Mouse (Mus musculus) liver, adult (tissue): ENCODE measurements around the gene Myo9b.

Experiments used
- GATA4 ChIP-seq: IDR thresholded peaks from 2 replicates; pipeline ENCODE4 v1.6.1; 2014; ENCODE audit warnings: mild to moderate bottlenecking, low read length; ENCODE audit not compliant: insufficient replicate concordance

Myo9b gene

DNA sequence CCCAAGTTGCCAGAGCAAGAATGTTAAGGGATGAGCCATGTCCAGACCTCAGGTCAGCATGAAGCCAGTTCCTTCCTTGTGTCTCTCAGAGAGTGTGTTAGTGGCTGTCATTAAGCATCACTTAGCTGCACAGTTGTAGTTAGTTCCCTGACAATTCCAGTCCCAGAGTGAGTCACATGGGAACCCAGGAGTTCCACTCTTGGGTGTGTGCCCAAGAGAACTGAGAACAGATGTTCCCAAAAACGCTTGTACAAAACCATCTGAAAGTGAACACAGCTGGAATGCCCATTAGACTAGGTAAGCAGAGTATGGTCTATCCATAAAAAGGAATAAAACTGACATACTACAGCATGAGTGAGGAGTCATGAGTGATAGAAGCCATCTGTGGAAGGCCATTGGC lies 74.1 kb downstream of the Myo9b start:
- no peak for TF ChIP-seq GATA4

- no peak for TF ChIP-seq GATA4
Measured at GRCm38 (mm10) chr8:71351117-71351516, 78.6 kb downstream of the Myo9b start.

DNA sequence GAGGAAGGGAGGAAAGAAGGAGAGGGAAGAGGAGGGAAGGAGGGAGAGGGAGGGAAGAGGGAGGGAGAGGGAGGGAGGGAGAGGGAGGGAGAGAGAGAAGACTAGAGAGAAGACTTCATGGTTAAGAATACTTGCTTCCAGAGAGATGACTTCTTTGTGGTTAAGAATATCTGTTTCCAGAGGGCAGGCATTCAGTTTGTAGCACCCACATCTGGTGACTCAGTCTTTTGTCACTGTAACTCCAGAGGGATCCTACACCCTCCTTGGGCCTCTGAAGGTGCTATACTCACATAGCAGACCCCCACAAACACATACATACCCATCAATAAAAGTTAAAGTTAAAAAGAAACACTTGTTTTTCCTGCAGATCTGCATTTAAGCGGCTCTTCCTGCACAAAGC lies 79.0 kb downstream of the Myo9b start:
- no peak for TF ChIP-seq GATA4

DNA sequence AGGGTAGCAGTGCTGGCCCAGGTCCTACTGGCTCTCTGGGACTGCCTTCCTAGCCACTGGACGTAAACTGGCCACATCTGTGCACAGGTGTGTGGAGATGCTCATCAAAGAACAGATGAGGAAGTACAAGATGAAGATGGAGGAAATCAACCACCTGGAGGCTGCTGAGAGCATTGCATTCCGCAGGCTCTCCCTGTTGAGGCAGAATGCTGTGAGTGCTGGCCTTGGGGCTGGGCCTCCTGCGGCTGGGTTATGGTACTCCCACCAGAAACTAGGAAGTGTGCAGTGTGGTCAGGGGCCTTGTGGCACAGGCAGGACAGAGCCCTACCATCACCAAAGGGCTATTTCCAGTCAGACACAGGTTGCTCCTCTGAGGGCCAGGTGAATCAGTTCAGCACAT lies 85.5 kb downstream of the Myo9b start:
- no peak for TF ChIP-seq GATA4

- TF ChIP-seq GATA4, result peak; percentile 50; the same call in 1 of the 2 replicates
Measured at GRCm38 (mm10) chr8:71366771-71367528, 94.4 kb downstream of the Myo9b start, which contains the start of gene Use1. TSS of gene Use1 (plus strand) at chr8:71366848.

DNA sequence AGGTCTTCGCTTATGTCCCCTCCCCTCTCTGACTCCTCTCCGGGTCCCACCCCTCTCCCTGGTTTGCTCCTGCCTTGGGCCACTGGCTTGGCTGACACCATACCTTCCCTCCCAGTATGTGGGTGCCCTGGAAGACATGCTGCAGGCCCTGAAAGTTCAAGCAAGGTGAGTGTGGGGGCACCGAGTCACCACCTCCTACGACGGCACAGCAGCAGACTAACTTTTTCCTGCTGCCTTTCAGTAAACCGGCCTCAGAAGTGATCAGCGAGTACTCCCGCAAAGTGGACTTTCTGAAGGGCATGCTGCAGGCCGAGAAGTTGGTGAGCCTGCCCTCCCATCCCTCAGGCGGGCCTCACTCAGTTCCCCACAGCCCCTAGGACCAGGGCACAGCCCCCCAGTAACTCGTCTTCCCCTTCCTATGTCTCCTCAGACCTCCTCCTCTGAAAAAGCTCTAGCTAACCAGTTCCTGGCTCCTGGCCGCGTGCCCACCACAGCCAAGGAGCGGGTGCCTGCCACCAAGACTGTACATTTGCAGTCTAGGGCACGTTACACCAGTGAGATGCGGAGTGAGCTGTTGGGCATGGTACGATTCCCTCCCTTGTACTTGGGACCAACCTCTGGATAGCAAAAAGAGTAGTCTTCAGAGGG lies 95.1 kb downstream of the Myo9b start:
- TF ChIP-seq GATA4, result no peak

DNA sequence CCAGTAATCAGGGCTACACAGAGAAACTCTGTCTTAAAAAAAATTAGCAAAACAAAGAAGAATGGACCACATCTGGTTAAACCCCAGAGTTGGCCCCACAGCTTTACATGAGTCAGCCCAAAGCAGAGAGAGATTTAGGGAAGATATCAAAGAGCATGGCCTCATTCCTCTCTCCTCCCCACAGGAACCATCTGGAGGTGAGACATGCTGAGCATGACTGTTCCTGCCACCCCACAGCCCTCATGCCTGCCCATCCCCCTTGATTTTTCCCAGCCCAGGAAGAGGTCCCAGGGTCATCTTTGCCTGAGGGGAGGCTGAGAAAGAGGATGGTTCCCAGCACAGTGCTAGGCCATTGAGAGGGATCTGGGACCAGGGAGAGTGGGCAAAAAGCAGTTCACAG lies 95.9 kb downstream of the Myo9b start:
- no peak for TF ChIP-seq GATA4

DNA sequence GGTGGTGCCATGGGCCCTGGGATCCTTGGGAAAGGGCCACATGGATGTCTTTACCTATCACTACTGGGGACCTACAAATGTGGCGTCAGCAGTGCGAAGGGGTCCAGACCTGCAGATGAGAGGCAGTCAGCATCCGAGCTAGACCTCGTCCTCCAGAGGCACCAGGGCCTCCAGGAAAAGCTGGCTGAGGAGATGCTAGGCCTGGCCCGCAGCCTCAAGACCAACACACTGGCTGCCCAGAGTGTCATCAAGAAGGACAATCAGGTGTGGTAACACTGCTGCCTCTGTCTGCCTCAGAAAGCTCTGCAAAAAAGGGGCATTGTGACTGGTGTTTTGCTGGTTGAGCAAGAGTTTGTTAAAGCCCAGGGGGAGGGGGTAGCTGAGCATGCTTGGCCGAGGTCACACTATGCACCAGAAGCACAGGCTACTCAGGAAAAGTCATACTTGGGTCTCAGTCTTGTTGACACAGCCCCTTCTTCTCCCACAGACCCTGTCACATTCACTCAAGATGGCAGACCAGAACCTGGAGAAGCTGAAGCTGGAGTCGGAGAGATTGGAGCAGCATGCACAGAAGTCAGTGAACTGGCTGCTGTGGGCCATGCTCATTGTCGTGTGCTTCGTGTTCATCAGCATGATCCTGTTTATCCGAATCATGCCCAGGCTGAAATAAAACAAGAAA lies 96.7 kb downstream of the Myo9b start:
- no peak for TF ChIP-seq GATA4

DNA sequence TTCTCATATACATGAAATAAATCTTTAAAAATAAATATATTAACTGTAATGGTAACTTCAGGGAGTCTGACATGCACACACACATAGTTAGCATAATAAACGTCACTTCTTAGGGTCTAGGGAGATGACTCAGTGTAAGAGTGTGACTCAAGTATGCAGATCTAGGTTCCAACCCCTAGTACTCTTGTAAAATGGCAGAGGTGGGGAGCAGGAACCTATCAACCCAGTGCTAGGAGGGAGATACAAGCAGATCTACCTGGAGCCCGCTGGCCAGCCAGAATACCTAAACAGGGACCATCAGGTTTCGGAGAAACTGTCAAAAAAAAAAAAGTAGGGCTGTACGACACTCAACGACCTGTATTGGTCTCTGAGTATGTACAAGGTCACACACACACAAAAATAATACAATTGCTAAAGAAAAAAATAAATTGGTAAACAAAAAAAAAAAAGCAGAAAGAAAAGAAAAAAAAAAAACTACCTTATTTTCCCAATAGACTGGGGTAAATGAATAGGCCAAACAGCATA lies 98.3 kb downstream of the Myo9b start:
- TF ChIP-seq GATA4, result no peak

- TF ChIP-seq GATA4, result no peak
Measured at GRCm38 (mm10) chr8:71371236-71371848, 98.8 kb downstream of the Myo9b start, which contains the start of gene Ocel1. TSS of gene Ocel1 (plus strand) at chr8:71371298.

GRCm38 (mm10) chr8:71372427-71372826 lies 99.9 kb downstream of the Myo9b start:
- no peak for TF ChIP-seq GATA4

DNA sequence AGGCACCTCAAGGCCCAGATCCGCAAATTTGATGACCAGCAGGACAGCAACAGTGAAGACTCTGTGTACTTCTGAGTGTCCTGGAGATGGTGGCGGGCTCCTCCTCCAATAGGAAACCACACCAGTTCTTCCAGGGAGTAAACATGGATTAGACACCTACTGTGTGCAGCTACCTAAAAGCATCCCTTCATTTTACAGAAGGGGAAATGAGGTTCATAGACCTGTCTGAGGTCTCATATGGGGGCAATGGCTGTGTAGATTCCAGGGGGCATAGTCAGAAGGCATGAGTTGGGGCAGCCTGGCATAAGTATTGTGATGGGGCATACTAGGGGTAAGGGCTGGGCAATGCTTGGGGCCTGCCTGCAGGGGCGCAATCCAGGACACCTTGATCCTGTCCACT lies 100.5 kb downstream of the Myo9b start:
- no peak for TF ChIP-seq GATA4

GRCm38 (mm10) chr8:71374616-71375206 lies 102.2 kb downstream of the Myo9b start:
- TF ChIP-seq GATA4, result no peak

DNA sequence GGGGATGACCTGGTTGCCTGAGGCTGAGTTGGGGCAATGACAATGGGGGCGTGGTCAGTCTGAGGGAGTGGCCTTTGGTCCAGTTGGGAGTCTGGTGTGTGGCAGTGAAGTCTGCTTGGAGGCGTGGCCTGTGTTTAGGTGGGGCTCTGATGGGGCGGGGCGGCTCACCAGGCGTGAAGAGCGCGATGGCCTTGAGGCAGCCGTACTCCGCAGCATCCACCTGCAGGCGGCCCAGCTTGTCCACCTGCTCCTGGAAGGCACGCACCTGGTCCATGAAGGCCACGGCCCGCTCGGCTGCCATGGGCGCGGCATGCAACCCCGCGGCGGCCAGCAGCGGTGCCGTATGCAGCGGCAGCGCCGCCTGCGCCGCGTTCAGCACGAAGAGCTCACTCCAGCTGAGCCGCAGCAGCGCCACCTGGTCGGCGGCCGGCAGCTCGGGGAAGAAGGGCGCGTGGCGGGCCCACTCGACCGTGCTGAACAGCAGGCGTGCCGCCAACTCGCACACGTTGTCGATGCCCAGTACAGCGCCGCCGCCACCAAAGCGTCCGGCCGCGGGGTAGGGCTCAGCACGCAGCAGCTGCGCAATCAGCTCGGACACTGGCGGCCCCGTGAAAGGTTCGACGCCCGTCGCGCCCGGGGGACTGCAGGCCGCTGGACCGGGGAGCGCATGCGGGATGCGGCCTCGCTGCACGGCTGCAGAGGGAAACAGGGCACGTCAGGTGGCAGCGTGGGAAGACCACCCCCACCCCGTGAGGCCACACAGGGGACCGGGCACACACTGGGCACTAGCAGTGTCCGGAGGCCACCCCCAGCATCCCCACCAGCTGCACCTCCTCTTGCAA lies 103.3 kb downstream of the Myo9b start:
- no peak for TF ChIP-seq GATA4

- TF ChIP-seq GATA4, result no peak
Measured at GRCm38 (mm10) chr8:71376423-71377030, 104.0 kb downstream of the Myo9b start.
